Mouse (Mus musculus) stomach, postnatal 0 days (tissue): ENCODE results near the gene Atxn7l1.

ENCODE experiments used
- CTCF ChIP-seq: IDR thresholded peaks from 2 replicates; pipeline ENCODE4 v1.5.1; 2016; ENCODE audit warnings: antibody characterized with exemption, low read depth, mild to moderate bottlenecking, moderate library complexity
- EP300 ChIP-seq: optimal IDR thresholded peaks from 2 replicates; pipeline ENCODE3; 2016; ENCODE audit warnings: antibody characterized with exemption

DNA sequence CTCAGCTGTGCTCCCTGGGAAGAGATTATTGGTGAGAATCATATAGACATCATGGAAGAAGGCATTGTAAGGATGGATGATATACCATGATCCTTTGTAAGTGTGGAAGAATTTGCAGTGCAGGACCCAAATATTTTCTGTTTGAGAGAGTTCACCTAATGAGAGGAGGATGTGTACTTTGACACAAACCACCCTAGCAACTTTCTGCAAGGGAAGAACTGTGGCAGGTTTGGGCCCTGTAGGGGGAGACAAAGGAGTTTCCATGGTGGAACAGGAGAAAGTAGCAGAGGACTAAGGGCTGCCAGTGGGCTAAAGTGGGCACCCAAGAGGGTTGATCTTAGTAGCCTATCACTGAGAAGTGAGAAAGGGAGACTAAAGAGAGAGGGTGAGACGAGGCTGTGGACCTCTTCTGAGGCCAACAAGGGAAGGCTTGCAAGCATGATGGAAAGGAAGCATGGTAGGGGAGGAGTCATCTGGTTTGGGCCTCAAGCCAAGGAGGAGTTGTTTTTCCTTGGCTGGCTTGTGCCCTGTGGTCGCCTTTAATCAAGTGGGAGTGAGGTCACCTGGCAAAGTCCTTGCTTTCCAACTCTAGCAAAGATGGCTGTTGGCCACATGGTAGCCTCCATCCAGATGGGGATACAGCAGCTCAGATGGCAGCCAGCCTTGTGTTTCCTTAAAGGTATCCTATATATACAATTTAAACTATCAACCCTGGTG lies 243.5 kb downstream of the Atxn7l1 start:
- TF ChIP-seq CTCF (no peak; the same call in 1 of the 2 replicates), EP300 (no peak)
